Mouse (Mus musculus): ENCODE measurements around the gene Rab17. TPM values are rescaled to one million over a fixed set of nuclear protein-coding genes. Genes with fewer than 3 reads are reported as not detected.

Gene Rab17
- total RNA-seq (2014; rRNA removed; ENCODE audit: low replicate concordance) = 7.1 and 8.4 TPM in 2 replicates
- polyA plus RNA-seq (2015; fragmentation: Nextera tagmentation; extraction: Ambion mirVana) = 5.1 and 5.6 TPM in 2 replicates

DNA sequence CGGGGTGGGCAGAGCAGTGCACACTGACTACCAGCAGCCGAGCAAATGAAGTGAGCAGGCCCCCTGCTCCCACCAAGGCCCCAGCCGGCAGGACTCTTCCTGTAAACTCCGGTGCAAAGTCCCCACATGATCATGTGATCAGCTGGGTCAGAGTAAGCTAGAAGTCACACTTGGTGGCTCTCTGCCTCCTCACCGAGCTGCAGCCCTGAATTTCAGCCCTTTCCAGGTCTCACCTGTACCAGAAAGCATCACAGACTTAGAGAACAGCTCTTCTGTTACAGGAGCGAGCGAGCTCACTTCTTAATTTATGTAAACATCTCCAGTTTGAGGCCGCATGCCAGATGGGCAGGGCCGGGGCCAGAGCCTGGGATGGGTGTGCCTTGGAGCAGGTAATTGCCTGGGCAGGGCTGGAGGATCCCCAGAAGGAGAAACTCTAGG lies at the start of gene Rab17:
Gene Rab17 (minus strand): TSS at position 315 of the 438 bp plus-strand sequence.
- H3K9me3 ChIP-seq (replicated peaks; ENCODE audit: control insufficient read depth, low read length) = no peaks in the 10 kb centered on the region
- H3K27me3 ChIP-seq (ENCODE audit: control insufficient read depth, insufficient read depth, low read length) = no peaks in the 10 kb centered on the region
- ATAC-seq (ENCODE audit: insufficient read depth, low read depth) (no peak), DNase-seq (ENCODE audit: low spot score) (no peak)
- H3K4me3 ChIP-seq (ENCODE audit: low read depth, low read length) = no peak within 1 kb of the TSS
- WGBS = 39% methylated on average over 9 of the region's 9 CpGs
- peak within 1 kb of the TSS; percentile 28 for H3K4me2 ChIP-seq (ENCODE audit: low read depth, low read length)
- H3K27ac ChIP-seq (ENCODE audit: low read depth) = 0 out of 2 replicates have a peak within 1 kb of the TSS, but pooled peaks have one; percentile 2
- peaks cover 27% of the 10 kb centered on the region for H3K4me1 ChIP-seq (ENCODE audit: control insufficient read depth, insufficient read depth)
- 0 out of 2 replicates have a peak within 1 kb of the TSS, but pooled peaks have one; percentile 21 for H3K9ac ChIP-seq (replicated peaks; ENCODE audit: low read depth, low read length)
- H3K36me3 ChIP-seq (replicated peaks; ENCODE audit: control insufficient read depth, insufficient read depth, low read length) = no peaks in the 10 kb centered on the region
- no peak for TF ChIP-seq CTCF (IDR thresholded peaks at IDR 0.05; ENCODE audit: low read depth)
- TF ChIP-seq EP300 (IDR thresholded peaks at IDR 0.05; ENCODE audit: low read depth) = no peak

DNA sequence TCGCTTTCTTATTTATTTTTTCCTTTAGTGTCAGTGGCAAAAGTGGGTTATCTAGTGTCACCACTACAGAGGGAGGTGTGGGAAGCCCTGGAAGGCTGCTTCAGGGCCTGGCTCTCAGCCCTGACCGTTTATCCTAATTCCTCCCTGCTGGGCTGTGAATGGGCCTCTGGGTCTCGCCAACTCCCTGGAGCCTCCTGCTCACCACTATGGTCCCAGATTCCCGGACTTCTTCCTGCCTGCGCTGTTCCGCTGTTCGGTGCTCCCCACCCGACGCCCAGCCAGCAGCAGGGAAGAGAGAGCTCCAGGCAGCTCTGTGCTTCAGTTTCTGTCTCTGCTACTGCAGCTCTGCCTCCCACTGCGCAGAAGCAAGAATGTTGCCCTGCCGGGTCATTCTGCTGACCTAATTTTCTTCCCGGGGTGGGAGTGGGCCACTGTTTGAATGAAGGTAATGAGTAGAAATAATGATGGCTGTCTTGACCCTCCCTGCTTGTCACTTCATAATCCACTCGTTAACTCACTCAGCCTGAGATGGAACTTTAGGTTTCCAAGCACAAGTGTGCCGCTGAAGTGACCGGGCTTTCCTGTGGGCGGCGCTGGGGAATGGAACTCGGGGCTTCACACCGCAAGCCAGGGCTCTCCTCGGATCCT lies 47.8 kb upstream of the Rab17 start:
- H3K9me3 ChIP-seq (replicated peaks; ENCODE audit: control insufficient read depth, low read length) = no peaks in the 10 kb centered on the region
- TF ChIP-seq EP300 (IDR thresholded peaks at IDR 0.05; ENCODE audit: low read depth) (peak; percentile 60; the same call in 1 of the 2 replicates), CTCF (IDR thresholded peaks at IDR 0.05; ENCODE audit: low read depth) (peak; percentile 14; the same call in 1 of the 2 replicates)
- H3K4me3 ChIP-seq (ENCODE audit: low read depth, low read length) = peak overlapping the region; percentile 6; the same call in 1 of the 2 replicates
- H3K9ac ChIP-seq (replicated peaks; ENCODE audit: low read depth, low read length) = peak overlapping the region; percentile 58
- peaks cover 5% of the 10 kb centered on the region; the same call in 1 of the 2 replicates for H3K36me3 ChIP-seq (replicated peaks; ENCODE audit: control insufficient read depth, insufficient read depth, low read length)
- no peaks in the 10 kb centered on the region for H3K27me3 ChIP-seq (ENCODE audit: control insufficient read depth, insufficient read depth, low read length)
- peak overlapping the region; percentile 44 for H3K4me2 ChIP-seq (ENCODE audit: low read depth, low read length)
- DNase-seq (ENCODE audit: low spot score) (peak; percentile 82), ATAC-seq (ENCODE audit: insufficient read depth, low read depth) (peak; percentile 47)
- 7% methylated on average over 20 of the region's 20 CpGs for WGBS
- H3K27ac ChIP-seq (ENCODE audit: low read depth) = peak overlapping the region; percentile 98
- peaks cover 55% of the 10 kb centered on the region for H3K4me1 ChIP-seq (ENCODE audit: control insufficient read depth, insufficient read depth)

DNA sequence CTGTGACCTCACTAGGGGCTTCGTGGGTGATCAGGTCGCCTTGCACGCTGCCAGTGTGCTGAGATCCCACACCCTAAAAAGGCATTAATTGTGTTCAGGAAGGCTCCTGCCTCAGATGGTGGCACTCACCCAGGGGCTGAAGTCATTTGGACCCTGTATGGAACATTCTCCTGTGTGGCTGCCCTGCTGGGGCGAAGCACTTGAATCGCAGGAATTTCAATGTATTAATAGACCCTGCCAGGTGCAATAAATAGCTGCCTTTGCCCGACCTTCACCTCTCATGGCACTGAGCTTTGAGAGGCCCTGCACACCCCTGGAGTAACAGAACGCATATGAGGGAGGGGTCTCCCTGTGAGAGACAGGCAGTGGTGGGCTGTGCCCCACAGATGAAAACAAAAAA lies 46.1 kb upstream of the Rab17 start:
- Histone ChIP-seq H3K4me1 (ENCODE audit: control insufficient read depth, insufficient read depth) (peaks cover 61% of the 10 kb centered on the region), H3K27me3 (ENCODE audit: control insufficient read depth, insufficient read depth, low read length) (no peaks in the 10 kb centered on the region), H3K9me3 (replicated peaks; ENCODE audit: control insufficient read depth, low read length) (no peaks in the 10 kb centered on the region), H3K27ac (ENCODE audit: low read depth) (peak overlapping the region; percentile 98), H3K9ac (replicated peaks; ENCODE audit: low read depth, low read length) (no peak overlapping the region), H3K36me3 (replicated peaks; ENCODE audit: control insufficient read depth, insufficient read depth, low read length) (no peaks in the 10 kb centered on the region), H3K4me3 (ENCODE audit: low read depth, low read length) (no peak overlapping the region), H3K4me2 (ENCODE audit: low read depth, low read length) (peak overlapping the region; percentile 21; the same call in 1 of the 2 replicates)
- ATAC-seq (ENCODE audit: insufficient read depth, low read depth) (peak; percentile 87), DNase-seq (ENCODE audit: low spot score) (peak; percentile 95)
- peak; percentile 96 for TF ChIP-seq EP300 (IDR thresholded peaks at IDR 0.05; ENCODE audit: low read depth)
- TF ChIP-seq CTCF (IDR thresholded peaks at IDR 0.05; ENCODE audit: low read depth) = no peak
- 47% methylated on average over 7 of the region's 7 CpGs for WGBS

DNA sequence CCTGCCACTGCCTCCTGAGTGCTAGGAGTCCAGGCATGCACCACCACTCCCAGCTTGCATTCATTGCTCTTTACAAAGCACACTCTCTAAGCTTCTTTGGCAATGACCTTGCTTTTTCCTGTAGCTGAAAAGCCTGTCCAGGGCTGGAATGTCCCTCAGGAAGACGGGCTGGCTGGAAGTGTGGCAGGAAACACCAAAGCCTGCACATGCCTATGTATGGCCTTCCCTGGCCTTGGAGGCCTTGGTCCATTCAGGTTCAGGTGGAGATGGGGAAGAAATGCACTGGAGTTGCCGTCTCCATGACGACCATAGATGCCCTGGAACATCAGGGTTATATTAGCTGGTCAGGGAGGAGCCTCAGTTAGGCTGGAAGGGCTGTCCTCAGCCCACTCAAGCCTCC lies 44.3 kb upstream of the Rab17 start:
- H3K9me3 ChIP-seq (replicated peaks; ENCODE audit: control insufficient read depth, low read length) = no peaks in the 10 kb centered on the region
- 38% methylated on average over 3 of the region's 3 CpGs for WGBS
- TF ChIP-seq EP300 (IDR thresholded peaks at IDR 0.05; ENCODE audit: low read depth) = peak; percentile 72
- no peak for TF ChIP-seq CTCF (IDR thresholded peaks at IDR 0.05; ENCODE audit: low read depth)
- no peak overlapping the region for H3K4me2 ChIP-seq (ENCODE audit: low read depth, low read length)
- H3K27me3 ChIP-seq (ENCODE audit: control insufficient read depth, insufficient read depth, low read length) = no peaks in the 10 kb centered on the region
- no peak overlapping the region for H3K9ac ChIP-seq (replicated peaks; ENCODE audit: low read depth, low read length)
- DNase-seq (ENCODE audit: low spot score) (peak; percentile 75), ATAC-seq (ENCODE audit: insufficient read depth, low read depth) (peak; percentile 17; the same call in 1 of the 2 replicates)
- H3K4me1 ChIP-seq (ENCODE audit: control insufficient read depth, insufficient read depth) = peaks cover 78% of the 10 kb centered on the region
- no peaks in the 10 kb centered on the region; the same call in 1 of the 2 replicates for H3K36me3 ChIP-seq (replicated peaks; ENCODE audit: control insufficient read depth, insufficient read depth, low read length)
- peak overlapping the region; percentile 98 for H3K27ac ChIP-seq (ENCODE audit: low read depth)
- H3K4me3 ChIP-seq (ENCODE audit: low read depth, low read length) = no peak overlapping the region

DNA sequence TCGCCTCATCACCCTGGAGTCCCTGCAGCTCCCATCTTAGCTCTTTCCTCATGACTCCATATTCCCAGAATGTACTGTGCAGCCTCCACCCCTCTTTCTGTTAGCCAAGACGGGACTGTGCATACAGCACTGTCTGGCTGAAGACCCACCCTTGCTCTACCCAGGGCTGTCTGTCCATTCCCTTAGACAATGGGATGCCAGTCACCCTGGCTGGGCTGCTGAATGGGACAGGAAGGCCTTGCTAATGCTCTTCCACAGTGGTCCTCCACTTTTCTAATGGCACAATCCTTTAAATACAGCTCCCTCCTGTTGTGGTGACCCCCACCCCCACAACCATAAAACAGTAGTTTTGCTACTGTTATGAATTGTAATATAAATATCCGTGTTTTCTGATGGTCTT lies 41.9 kb upstream of the Rab17 start:
- H3K4me2 ChIP-seq (ENCODE audit: low read depth, low read length) = no peak overlapping the region
- WGBS = 61% methylated on average over 3 of the region's 3 CpGs
- peak overlapping the region; percentile 98 for H3K27ac ChIP-seq (ENCODE audit: low read depth)
- no peaks in the 10 kb centered on the region; the same call in 1 of the 2 replicates for H3K36me3 ChIP-seq (replicated peaks; ENCODE audit: control insufficient read depth, insufficient read depth, low read length)
- no peaks in the 10 kb centered on the region for H3K9me3 ChIP-seq (replicated peaks; ENCODE audit: control insufficient read depth, low read length)
- ATAC-seq (ENCODE audit: insufficient read depth, low read depth) (no peak), DNase-seq (ENCODE audit: low spot score) (no peak)
- H3K9ac ChIP-seq (replicated peaks; ENCODE audit: low read depth, low read length) = peak overlapping the region; percentile 8; the same call in 1 of the 2 replicates
- no peak overlapping the region for H3K4me3 ChIP-seq (ENCODE audit: low read depth, low read length)
- TF ChIP-seq CTCF (IDR thresholded peaks at IDR 0.05; ENCODE audit: low read depth) (no peak), EP300 (IDR thresholded peaks at IDR 0.05; ENCODE audit: low read depth) (no peak)
- no peaks in the 10 kb centered on the region for H3K27me3 ChIP-seq (ENCODE audit: control insufficient read depth, insufficient read depth, low read length)
- H3K4me1 ChIP-seq (ENCODE audit: control insufficient read depth, insufficient read depth) = peaks cover 69% of the 10 kb centered on the region
